Mouse (Mus musculus) cerebral cortex, adult 2 months (tissue): Measurements from ENCODE around the gene Kars.

Source experiments
- WGBS: fragments of 180-500 bp; shearing (Covaris S2); methylation state at CpG from one replicate; pipeline ENCODE4 v1.1.7; 2018; 5-methylcytosine and 5-hydroxymethylcytosine counted together

Kars gene

DNA sequence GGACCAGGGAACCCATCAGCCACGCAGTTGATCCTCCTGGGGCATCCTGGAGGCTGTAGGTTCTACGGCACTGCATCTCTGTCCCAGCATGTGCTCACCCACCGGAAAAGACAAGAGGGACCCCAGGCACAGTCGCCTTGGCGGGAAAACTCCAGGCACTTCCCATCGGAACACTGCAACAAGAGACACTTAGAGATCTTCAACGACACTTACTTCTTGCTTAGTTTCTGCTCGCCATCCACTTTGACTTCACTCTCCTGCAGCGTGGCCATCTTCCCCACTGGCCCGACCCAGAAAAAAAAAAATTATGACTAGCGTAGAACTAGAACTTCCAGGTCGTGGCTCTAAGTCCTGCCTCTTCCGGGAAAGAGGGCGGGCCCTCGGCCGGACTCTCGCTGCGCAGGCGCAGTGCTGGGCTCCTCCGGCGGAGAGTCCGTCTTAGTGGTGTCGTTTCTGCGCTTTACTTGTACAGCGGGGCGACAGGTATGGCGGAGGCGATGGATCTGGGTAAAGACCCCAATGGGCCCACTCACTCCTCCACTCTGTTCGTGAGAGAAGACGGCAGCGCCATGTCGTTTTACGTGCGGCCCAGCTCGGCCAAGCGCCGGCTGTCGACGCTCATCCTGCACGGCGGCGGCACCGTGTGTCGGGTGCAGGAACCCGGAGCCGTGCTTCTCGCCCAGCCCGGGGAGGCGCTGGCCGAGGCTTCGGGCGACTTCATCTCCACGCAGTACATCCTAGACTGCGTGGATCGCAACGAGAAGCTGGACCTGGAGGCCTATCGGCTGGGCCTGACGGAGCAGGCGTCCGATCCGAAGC lies at the start of gene Kars, which contains the start of gene Terf2ip:
Kars (minus strand) TSS at position 327 of the 819 bp plus-strand sequence.
Terf2ip (plus strand) TSS at position 402 of the 819 bp plus-strand sequence.
- under 1% methylated on average over 61 of the region's 61 CpGs for WGBS

DNA sequence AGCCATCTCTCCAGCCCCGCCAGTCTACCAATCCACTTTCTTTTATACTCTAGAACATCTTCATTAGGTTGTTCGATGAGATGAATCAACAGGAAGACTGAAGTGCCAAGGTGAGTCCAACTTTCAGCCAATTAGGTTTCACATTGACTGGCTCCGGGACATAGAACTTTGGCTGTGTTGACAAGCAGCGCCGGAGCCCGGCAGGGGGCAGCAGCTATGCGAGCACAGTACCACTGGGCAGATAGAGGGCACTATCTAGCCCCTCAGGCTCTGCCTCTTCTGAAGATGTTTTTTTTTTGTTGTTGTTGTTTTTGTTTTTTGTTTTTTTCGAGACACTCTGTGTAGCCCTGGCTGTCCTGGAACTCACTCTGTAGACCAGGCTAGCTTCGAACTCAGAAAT lies 40.4 kb upstream of the Kars start:
- 76% methylated on average over 9 of the region's 9 CpGs for WGBS

DNA sequence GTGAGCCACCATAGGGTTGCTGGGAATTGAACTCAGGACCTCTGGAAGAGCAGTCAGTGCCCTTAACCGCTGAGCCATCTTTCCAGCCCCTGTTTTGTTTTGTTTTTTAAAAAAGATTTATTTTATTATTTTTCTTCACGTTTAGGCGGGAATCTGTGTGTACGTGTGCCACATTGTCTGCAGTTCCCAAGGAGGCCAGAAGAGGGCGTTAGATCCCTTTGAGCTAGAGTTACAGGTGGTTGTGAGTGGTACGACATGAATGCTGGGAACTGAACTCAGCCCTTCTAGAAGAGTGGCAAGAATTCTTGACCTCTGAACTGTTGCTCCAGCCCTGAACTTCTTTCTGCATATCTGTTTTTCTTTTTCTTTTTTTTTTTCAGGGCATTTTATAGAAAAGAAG lies 38.9 kb upstream of the Kars start:
- 84% methylated on average over 6 of the region's 6 CpGs for WGBS

DNA sequence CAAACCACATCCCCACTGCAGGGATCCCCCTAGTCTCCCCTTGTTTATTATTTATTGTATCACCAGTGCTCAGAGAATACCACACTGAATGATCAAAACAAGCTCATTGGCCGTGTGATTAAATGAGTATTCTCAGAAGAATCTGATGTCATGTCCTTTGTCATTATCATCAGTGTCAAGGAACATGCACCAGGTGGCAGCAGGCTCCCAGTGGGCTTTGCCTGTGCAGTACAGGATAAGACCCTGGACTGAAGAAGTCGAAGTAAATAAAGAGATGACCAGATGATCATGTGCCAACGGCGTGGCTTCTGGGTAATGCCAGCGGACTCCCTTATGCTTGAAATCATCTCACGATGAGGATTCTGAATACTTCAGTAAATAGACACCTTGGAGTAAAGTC lies 37.2 kb upstream of the Kars start:
- WGBS: 79% methylated on average over 6 of the region's 6 CpGs

DNA sequence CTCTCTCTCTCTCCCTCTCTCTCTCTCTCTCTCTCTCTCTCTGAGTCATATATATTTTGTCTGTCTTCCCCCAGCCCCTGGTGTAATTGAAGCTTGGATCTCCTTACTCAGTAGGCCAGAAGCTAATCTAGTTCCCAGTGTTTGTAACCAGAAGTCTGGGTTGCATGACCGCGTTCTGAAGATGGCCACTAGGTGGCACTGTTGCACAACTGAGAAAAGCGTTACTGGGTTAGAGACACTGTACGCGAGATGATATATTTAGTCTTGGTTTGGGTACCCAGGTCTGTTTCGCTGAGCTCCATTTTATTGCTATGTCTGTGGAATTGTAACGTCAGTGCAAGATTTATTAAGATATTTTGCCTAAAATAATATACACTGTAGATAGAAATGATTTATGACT lies 34.8 kb upstream of the Kars start:
- WGBS: 1% methylated on average over 7 of the region's 7 CpGs

DNA sequence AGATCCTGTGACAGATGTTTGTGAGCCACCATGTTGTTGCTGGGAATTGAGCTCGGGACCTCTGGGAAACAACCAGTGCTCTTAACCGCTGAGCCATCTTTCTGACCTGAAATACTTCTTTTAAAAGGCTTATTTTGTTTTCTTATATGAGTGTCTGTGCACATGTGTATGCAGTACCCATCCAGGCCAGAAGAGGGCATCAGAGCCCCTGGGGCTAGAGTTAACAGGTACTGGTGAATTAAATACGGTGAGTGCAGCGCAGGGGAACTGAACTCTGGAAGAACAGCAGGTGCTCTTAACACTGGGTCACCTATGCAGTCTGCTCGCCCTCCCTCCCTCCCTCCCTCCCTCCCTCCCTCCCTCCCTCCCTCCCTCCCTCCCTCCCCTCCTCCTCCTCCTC lies 34.1 kb upstream of the Kars start:
- WGBS: 87% methylated on average over 5 of the region's 5 CpGs

DNA sequence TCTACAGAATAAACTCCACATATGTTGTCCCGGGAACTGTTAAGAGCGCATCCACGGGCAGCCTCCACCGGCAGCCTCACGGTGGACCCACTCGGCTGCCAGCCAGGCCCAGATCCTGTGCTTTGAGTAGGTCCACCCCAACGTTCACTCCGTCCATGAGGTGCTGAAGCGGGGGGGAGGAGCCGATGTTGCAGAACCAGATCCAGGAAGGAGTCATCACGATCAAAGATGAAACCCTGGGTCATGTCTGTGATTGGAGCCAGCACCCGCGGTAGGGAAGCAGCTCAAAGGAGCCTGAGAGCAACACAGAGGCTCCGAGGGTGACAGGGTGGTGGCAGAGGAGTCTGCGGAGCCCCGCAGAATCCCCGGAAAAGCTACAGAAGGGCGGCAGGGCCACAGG lies 26.4 kb upstream of the Kars start:
- WGBS: 88% methylated on average over 18 of the region's 18 CpGs

DNA sequence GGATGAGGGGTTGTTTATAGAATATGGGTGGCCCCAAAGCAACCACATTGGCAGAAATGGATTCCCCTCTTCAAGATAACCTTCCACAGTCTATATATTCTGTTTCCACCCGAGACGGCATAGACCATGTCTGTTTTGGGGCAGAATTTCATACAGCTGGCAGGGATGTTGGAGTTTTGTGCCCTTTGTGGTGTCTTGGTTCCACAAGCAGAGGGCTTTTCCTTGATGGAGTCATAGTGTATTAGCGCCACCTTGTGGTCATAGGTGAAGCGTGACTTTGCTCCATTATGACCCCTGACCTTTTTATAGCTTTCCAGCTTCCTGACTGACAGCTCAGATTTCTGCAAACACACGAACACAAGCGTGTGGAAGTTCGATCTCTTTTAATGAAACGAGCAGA lies 23.5 kb upstream of the Kars start:
- whole genome bisulfite sequencing: 33% methylated on average over 8 of the region's 8 CpGs

DNA sequence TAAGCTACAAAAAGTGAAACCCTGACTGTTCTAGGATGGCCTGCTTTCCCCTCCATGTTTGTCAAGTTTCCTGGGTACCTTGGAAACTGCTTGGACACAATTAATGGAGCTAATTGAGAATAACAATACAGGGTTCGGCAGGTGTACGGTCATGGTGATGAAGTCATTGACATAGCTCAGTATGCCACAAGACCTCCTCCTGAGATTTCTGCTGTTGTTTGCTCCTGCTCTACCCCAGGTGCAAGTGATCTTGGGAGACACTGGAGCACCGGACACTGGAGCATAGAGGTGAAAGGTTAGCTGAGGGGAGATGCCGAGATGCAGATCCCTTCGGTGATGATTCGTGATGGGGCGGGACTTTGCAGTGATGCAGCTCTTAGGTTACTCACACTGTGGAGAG lies 21.9 kb upstream of the Kars start:
- WGBS: 74% methylated on average over 7 of the region's 7 CpGs

DNA sequence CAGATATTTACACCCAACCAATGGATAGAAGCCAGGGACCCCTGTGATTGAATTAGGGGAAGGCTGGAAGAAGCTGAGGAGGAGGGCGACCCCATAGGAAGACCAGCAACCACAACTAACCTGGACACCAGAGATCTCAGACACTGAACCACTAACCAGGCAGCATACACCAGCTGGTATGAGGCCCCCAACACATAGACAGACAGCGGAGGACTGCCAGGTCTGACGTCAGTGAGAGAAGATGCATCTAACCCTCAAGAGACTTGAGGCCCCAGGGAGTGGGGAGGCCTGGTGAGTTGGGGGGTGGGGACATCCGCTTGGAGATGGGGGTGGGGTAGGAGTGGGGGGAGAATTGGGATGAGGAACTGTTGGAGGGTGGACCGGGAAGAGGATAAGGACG lies 19.5 kb upstream of the Kars start:
- 70% methylated on average over 6 of the region's 6 CpGs for WGBS

DNA sequence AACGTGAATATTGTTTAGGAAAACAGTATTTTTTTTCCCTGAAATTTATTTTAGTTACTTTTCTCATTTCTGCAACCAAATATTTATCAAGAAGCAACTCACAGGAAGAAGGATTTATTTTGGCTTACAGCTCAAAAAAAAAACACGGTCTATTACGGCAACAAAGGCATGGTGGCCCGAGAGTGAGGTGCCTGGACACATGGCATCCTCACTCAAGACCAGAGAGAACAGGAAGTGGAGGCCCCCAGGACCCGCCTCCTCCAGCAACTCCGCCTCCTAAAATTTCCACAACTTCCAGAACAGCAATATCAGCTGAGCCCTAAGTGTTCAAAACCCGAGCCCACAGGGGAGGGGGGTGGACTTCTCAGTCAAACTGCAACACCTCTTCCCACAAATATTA lies 18.3 kb upstream of the Kars start:
- 76% methylated on average over 7 of the region's 7 CpGs for WGBS

DNA sequence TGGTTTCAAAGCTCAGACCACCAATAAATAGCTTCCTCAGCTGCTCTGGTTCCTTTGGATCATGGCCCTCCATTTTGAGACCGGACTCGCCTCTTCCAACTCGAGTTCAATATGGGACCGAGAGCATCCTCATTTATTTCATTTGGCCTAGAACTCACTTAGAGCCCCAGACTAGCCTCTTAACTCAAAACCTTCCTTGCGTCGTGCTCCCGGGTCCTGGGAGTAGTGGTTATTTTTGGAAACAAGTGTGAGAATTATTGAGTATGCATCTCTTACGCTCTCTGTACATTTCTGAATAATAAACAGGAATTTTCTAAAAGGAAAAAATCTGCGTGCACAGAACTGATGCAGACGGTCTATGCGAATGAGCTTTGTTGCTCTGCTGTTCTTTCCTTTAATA lies 3.8 kb upstream of the Kars start, which contains the start of gene Gm6793:
Gm6793 (minus strand) TSS at position 101 of the 400 bp plus-strand sequence.
- WGBS: 60% methylated on average over 11 of the region's 11 CpGs

DNA sequence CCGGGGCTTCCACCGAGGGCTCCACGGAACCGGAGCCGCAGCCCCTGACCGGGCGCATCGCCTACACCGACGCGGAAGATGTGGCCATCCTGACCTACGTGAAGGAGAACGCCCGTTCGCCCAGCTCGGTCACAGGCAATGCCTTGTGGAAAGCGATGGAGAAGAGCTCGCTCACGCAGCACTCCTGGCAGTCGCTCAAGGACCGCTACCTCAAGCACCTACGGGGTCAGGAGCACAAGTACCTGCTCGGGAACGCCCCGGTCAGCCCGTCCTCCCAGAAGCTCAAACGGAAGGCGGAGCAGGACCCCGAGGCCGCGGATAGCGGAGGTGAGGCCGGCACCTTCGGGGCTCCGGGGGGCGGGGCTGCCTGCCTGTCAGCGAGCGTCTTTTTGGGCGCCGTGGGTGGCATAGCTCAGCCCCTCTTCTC lies 706 bp upstream of the Kars start:
- WGBS: 1% methylated on average over 40 of the region's 40 CpGs

DNA sequence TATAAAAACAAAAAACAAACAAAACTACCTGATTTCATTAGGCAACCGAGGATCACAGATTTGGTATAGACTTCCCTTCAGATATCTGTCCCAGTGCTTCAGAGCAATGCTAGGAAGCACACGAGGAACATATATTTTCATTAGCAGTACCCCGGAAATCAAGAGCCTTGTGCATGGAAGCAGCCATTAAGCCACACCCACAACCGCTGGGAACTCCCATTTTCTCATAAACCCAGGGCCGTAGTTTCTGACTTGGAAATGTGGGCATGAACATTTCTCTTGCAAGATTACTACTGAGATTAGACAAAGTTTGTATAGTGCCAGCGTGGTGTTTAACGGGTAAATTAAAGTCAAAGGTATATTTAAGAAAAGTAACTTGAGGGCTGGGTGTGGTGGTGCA lies 1.6 kb downstream of the Kars start:
- WGBS: 92% methylated on average over 7 of the region's 7 CpGs

DNA sequence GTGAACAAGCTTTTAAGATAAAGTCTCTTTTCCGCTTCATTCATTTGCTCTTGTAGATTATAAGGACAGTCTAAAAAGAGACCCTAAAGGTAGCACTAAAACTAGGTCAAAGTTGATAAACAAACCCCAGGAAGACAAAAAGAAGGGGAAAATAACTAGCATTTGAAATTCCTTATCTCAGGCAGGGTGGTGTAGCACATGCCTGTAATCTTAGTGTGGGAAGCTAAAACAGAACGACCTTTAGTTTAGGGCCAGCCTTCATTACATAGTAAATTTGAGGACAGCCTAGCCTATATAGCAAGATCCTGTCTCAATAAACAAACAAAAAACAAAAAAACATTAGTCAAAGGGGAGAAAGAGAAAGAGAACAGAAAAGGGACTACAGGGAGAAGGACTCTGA lies 3.5 kb downstream of the Kars start:
- 98% methylated on average over 2 of the region's 2 CpGs for WGBS

DNA sequence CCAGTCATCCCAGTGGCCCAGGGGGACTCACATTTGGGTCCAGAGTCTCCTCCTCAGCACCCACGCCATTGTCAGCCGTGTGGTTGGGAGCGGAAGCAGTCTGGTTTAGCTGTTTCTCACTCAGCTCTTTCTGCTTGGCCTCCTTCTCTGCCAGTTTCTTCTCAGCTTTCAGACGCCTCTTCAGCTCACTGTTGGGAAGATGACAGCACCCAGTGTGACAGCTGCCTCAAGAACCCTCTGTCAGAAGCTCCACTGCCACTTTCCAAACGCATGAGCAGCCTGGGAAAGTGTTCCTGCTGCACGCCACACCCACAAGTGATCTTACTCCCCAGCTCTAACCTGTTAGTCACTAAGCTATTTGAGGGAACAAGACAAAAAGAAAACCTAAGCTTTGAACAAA lies 5.5 kb downstream of the Kars start:
- 65% methylated on average over 6 of the region's 6 CpGs for WGBS

DNA sequence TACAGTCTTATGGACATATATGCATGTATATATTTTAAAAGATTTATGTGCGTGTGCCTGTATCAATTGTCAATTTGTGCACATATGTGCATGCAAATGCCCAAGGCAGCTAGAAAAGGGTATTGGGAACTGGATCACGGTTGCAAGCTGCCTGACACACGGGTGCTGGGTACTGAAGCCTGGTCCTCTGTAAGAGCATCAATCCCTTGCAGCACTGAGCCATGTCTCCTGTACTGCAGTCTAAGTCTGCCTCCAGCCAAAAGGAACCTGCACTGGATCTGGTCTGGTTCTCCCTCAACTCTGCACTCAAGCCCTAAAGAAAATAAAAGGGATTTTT lies 18.5 kb downstream of the Kars start:
- 53% methylated on average over 3 of the region's 3 CpGs for WGBS

DNA sequence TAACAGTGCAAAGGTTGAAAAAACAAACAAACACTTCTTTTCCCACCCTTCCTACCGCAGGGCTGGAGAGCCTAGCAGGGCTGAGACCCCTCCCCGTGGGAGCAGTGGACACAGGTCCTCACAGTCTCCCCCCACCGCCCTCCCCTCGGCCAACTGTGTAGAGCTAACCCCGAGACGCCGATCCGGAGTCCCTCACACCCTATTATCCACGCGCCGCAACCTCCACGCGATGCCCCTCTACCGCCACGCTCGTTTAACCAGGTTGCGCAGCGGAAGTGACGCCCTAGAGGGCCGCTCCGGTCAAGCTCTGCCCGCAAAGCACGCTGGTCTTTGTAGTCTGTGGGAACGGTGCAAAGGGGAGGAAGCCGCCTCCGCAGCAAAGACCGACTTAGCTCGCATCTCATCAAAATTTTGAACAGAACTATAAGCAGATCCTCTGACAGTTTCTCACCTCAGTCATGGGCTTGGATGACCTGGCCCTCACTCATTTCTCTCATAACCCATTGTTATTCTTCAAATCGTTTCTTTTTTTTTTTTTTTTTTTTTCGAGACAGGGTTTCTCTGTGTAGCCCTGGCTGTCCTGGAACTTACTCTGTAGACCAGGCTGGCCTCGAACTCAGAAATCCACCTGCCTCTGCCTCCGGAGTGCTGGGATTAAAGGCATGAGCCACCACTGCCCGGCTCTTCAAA lies 19.0 kb downstream of the Kars start, which contains the start of gene Adat1:
Adat1 (minus strand) TSS at position 290 of the 690 bp plus-strand sequence.
- WGBS: 4% methylated on average over 33 of the region's 33 CpGs

DNA sequence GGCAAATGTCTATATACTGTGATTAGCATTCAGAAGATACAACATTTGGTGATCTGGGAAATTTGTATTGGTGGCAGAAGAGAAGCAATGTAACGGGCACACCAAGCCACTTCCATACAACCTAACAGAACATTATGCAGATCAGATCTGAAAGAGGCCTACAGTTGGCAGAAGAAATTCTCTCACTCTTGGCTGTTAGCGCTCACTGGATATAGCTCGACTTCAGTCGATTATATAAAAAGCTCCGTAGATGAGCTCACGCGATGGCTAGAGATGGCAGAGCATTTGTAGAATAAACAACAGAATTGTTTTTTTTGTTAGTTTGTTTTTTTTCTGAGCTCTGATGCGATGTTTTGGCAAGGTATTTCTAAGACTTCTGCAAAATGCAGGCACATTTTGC lies 19.8 kb downstream of the Kars start:
- WGBS: 13% methylated on average over 8 of the region's 8 CpGs

DNA sequence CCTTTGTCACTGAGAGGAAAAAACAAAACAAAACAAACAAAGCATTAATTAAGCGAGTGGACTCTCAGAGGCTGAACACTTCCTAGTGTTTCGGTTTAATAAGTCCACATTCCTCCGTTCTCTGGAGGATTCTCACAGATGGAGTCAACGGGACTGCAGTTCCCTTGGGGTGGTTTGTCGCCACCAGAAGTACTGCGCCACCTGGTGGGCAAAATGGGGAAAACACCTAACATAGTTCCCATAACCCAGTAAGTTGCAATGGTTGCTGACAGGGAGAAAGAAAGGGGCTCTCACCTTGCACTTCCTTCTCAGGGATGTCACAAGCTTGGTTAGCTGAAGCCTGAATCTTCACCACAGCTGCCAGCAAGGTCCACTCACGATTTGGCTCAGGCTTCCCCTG lies 21.2 kb downstream of the Kars start:
- WGBS: 10% methylated on average over 7 of the region's 7 CpGs

DNA sequence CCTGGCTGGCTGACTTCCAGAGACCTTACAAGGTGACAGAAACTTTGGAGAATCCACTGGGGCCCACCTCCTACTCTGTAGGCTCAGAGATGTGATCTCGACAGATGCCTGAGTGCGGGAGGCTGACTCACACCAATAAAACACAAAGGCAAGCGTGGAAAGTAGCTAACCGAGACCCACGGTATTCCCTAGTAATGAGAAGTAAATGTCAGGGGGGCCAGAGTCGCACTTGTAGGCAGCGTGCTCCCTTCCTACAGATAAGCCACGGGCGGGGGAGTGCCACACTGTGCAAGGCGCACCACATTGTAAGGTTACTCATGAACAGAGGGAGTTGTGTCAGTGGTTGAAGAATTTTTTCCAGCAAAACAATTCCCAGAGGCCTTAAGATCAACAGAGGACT lies 26.6 kb downstream of the Kars start:
- 58% methylated on average over 10 of the region's 10 CpGs for WGBS

DNA sequence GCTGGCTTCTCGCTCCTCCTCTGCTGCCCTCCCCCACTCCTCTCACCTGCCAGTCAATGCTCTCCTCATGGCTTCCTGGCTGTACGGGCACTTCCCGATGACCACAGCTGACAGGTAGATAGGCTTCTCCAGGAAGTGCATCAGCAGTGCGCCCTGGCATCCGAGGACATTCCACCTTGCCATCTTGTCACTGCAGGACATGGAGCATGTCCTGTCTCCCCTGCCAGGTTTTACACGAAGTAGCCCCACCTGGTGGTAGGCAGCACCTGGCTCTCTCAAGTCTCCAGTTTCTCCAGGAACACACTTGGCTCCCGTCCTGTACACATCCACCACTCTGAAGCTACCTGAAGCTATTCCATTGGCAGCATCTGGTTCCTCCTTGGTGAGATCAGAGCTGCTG lies 29.0 kb downstream of the Kars start:
- 76% methylated on average over 7 of the region's 7 CpGs for WGBS

DNA sequence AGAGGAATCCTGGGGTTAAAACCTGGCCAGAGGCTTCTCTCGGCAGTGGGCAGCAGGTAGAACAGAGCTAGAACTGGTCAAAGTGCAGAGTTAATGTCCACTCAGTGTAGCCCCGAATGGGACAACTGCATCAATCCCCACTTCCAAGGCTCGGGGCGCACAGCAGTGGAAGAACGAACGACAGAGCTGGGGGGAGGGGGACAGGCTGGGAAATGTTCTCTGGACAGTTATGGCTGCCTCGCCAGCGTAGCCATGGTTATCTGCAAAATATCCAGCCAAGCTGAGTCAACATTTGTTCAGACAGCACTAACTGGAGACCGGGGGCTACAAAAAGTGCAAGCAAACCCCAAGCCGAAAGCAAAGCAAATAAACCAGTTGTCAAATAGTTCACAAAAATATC lies 33.0 kb downstream of the Kars start:
- WGBS: 85% methylated on average over 10 of the region's 10 CpGs
